Mouse (Mus musculus) thymus, postnatal 0 days (tissue): ENCODE data around the gene Mrps36. TPM values are rescaled to one million over a fixed set of nuclear protein-coding genes. Genes with fewer than 3 reads are reported as not detected.
A peak's percentile ranks its signal among the peaks of the same experiment; 100 is the strongest.
"Not testable (repeated sequence)": the region's sequence is repeated elsewhere in the genome, so short reads cannot be mapped to it uniquely, and the experiment has no call there.

Experiments used
- DNase-seq: peaks from one replicate; pipeline ENCODE4 v3.0.0-alpha.2; 2015; ENCODE audit warnings: low spot score
- polyA plus RNA-seq: library from polyadenylated mRNA; unstranded; fragments of >200 nt; fragmentation: Nextera tagmentation; extraction: Ambion mirVana; gene quantifications from 2 replicates; pipeline ENCODE4 v1.2.1, GENCODE M21; 2015

Mrps36 gene
- 228 and 249 TPM in 2 replicates for polyA plus RNA-seq

GRCm38 (mm10) chr13:100744036-100744744 lies at the start of gene Mrps36:
Mrps36 (minus strand) TSS chr13:100744659.
- DNase-seq, result peak; percentile 88

- no peak for DNase-seq
These were observed 44.6 kb upstream of the Mrps36 start for GRCm38 (mm10) chr13:100789083-100789482.

- not testable (repeated sequence) for DNase-seq
These were observed 43.6 kb upstream of the Mrps36 start for GRCm38 (mm10) chr13:100788057-100788456.

GRCm38 (mm10) chr13:100787316-100788010 lies 43.0 kb upstream of the Mrps36 start:
- DNase-seq, result no peak

GRCm38 (mm10) chr13:100786414-100786867 lies 42.0 kb upstream of the Mrps36 start, which contains the start of gene Ccnb1:
Ccnb1 (minus strand) TSS chr13:100786570.
- peak; percentile 95 for DNase-seq

- peak; percentile 42 for DNase-seq
These were observed 41.5 kb upstream of the Mrps36 start for GRCm38 (mm10) chr13:100785806-100786413.

GRCm38 (mm10) chr13:100777491-100777890 lies 33.0 kb upstream of the Mrps36 start:
- no peak for DNase-seq

GRCm38 (mm10) chr13:100776710-100777109 lies 32.3 kb upstream of the Mrps36 start:
- DNase-seq, result no peak

- no peak for DNase-seq
These were observed 31.6 kb upstream of the Mrps36 start for GRCm38 (mm10) chr13:100776056-100776419.

- peak; percentile 89 for DNase-seq
These were observed 31.0 kb upstream of the Mrps36 start, which contains the start of gene Cenph for GRCm38 (mm10) chr13:100775252-100776055. Cenph (minus strand) TSS chr13:100775899.

- DNase-seq, result no peak
These were observed 30.2 kb upstream of the Mrps36 start for GRCm38 (mm10) chr13:100774704-100775103.

GRCm38 (mm10) chr13:100755329-100755728 lies 10.9 kb upstream of the Mrps36 start:
- no peak for DNase-seq

- DNase-seq, result no peak
These were observed 9.7 kb upstream of the Mrps36 start for GRCm38 (mm10) chr13:100754186-100754585.

- no peak for DNase-seq
These were observed 8.6 kb upstream of the Mrps36 start for GRCm38 (mm10) chr13:100753011-100753410.

- no peak for DNase-seq
These were observed 8.1 kb upstream of the Mrps36 start for GRCm38 (mm10) chr13:100752529-100752928.

- no peak for DNase-seq
These were observed 6.9 kb upstream of the Mrps36 start for GRCm38 (mm10) chr13:100751402-100751801.

GRCm38 (mm10) chr13:100750799-100751198 lies 6.3 kb upstream of the Mrps36 start:
- DNase-seq, result no peak

- DNase-seq, result no peak
These were observed 4.2 kb upstream of the Mrps36 start for GRCm38 (mm10) chr13:100748638-100749037.

- DNase-seq, result no peak
These were observed 1.6 kb upstream of the Mrps36 start for GRCm38 (mm10) chr13:100746090-100746489.

GRCm38 (mm10) chr13:100743346-100744035 lies 968 bp downstream of the Mrps36 start:
- DNase-seq, result no peak

- no peak for DNase-seq
These were observed 1.6 kb downstream of the Mrps36 start for GRCm38 (mm10) chr13:100742831-100743230.
